Mouse (Mus musculus): ENCODE measurements around the gene Zfr. TPM values are rescaled to one million over a fixed set of nuclear protein-coding genes. Genes with fewer than 3 reads are reported as not detected.
"Not testable (repeated sequence)": the region's sequence is repeated elsewhere in the genome, so short reads cannot be mapped to it uniquely, and the experiment has no call there.

The Zfr gene
- polyA plus RNA-seq, 2 experiments = 91.6 to 160 TPM

DNA sequence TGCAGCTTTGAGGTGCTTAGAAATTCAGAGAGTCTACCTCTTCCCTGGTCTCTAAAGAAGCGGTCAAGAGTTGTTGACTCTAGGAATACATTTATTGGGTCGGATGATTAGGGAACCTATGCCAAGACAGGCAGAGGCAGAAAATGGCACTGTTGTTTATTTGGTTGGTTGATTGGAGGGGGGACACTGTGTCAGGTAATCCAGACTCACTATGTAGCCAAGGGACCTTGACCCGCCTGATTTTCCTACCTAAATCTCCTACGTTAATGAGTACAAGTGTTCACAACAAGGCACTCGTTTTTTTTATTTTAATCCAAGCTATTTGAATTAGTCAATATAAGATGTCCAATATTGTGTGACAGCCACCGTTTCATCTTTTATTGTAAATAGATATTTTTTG, 79.7 kb downstream of the Zfr start:
- no peak for DNase-seq (ENCODE audit: low spot score)

GRCm38 (mm10) chr15:12200021-12200420, 82.4 kb downstream of the Zfr start:
- peaks cover 16% of the 10 kb centered on the region for H3K4me1 ChIP-seq (ENCODE audit: control insufficient read depth, insufficient read depth, low read length)
- DNase-seq (ENCODE audit: low spot score) = no peak
- no peaks in the 10 kb centered on the region for H3K9me3 ChIP-seq (ENCODE audit: control insufficient read depth, low read length)
- no peak for ATAC-seq (ENCODE audit: low FRiP score, low read depth)
- H3K9ac ChIP-seq (ENCODE audit: low read depth, low read length, severe bottlenecking) = no peak overlapping the region
- H3K4me3 ChIP-seq (replicated peaks; ENCODE audit: low read length) = no peak overlapping the region
- no peak overlapping the region for H3K4me2 ChIP-seq (replicated peaks; ENCODE audit: low read depth, low read length, severe bottlenecking)
- TF ChIP-seq POLR2A (IDR thresholded peaks at IDR 0.05; ENCODE audit: borderline replicate concordance, extremely low read depth, insufficient read depth, insufficient read length) = no peak
- no peaks in the 10 kb centered on the region for H3K36me3 ChIP-seq (ENCODE audit: control insufficient read depth, insufficient read depth, low read length)
- no peaks in the 10 kb centered on the region for H3K27me3 ChIP-seq (ENCODE audit: control insufficient read depth, insufficient read depth, low read length)
- no peak overlapping the region for H3K27ac ChIP-seq (replicated peaks; ENCODE audit: low read depth, low read length)
- WGBS = 90% methylated on average over 7 of the region's 7 CpGs

More for the DNA sequence above, 79.7 kb downstream of the Zfr start:
- WGBS = 88% methylated on average over 6 of the region's 6 CpGs
- Histone ChIP-seq H3K9ac (ENCODE audit: low read depth, low read length, severe bottlenecking) (no peak overlapping the region), H3K36me3 (ENCODE audit: control insufficient read depth, insufficient read depth, low read length) (no peaks in the 10 kb centered on the region), H3K4me2 (replicated peaks; ENCODE audit: low read depth, low read length, severe bottlenecking) (no peak overlapping the region), H3K4me3 (replicated peaks; ENCODE audit: low read length) (no peak overlapping the region), H3K27ac (replicated peaks; ENCODE audit: low read depth, low read length) (no peak overlapping the region), H3K27me3 (ENCODE audit: control insufficient read depth, insufficient read depth, low read length) (no peaks in the 10 kb centered on the region), H3K4me1 (ENCODE audit: control insufficient read depth, insufficient read depth, low read length) (peaks cover 28% of the 10 kb centered on the region), H3K9me3 (ENCODE audit: control insufficient read depth, low read length) (no peaks in the 10 kb centered on the region)
- ATAC-seq (ENCODE audit: low FRiP score, low read depth) = no peak
- TF ChIP-seq POLR2A (IDR thresholded peaks at IDR 0.05; ENCODE audit: borderline replicate concordance, extremely low read depth, insufficient read depth, insufficient read length) = no peak

GRCm38 (mm10) chr15:12201856-12202255, 84.2 kb downstream of the Zfr start:
- ATAC-seq (ENCODE audit: low FRiP score, low read depth) = no peak
- H3K4me2 ChIP-seq (replicated peaks; ENCODE audit: low read depth, low read length, severe bottlenecking) = no peak overlapping the region
- H3K9me3 ChIP-seq (ENCODE audit: control insufficient read depth, low read length) = no peaks in the 10 kb centered on the region
- no peak overlapping the region for H3K4me3 ChIP-seq (replicated peaks; ENCODE audit: low read length)
- no peak overlapping the region for H3K27ac ChIP-seq (replicated peaks; ENCODE audit: low read depth, low read length)
- TF ChIP-seq POLR2A (IDR thresholded peaks at IDR 0.05; ENCODE audit: borderline replicate concordance, extremely low read depth, insufficient read depth, insufficient read length) = no peak
- H3K4me1 ChIP-seq (ENCODE audit: control insufficient read depth, insufficient read depth, low read length) = peaks cover 19% of the 10 kb centered on the region
- H3K9ac ChIP-seq (ENCODE audit: low read depth, low read length, severe bottlenecking) = no peak overlapping the region
- no peak for DNase-seq (ENCODE audit: low spot score)
- H3K27me3 ChIP-seq (ENCODE audit: control insufficient read depth, insufficient read depth, low read length) = no peaks in the 10 kb centered on the region
- H3K36me3 ChIP-seq (ENCODE audit: control insufficient read depth, insufficient read depth, low read length) = no peaks in the 10 kb centered on the region

GRCm38 (mm10) chr15:12202456-12202855, 84.8 kb downstream of the Zfr start:
- Histone ChIP-seq H3K36me3 (ENCODE audit: control insufficient read depth, insufficient read depth, low read length) (no peaks in the 10 kb centered on the region), H3K9me3 (ENCODE audit: control insufficient read depth, low read length) (no peaks in the 10 kb centered on the region), H3K4me3 (replicated peaks; ENCODE audit: low read length) (no peak overlapping the region), H3K4me2 (replicated peaks; ENCODE audit: low read depth, low read length, severe bottlenecking) (no peak overlapping the region), H3K4me1 (ENCODE audit: control insufficient read depth, insufficient read depth, low read length) (peaks cover 20% of the 10 kb centered on the region), H3K9ac (ENCODE audit: low read depth, low read length, severe bottlenecking) (no peak overlapping the region), H3K27me3 (ENCODE audit: control insufficient read depth, insufficient read depth, low read length) (no peaks in the 10 kb centered on the region), H3K27ac (replicated peaks; ENCODE audit: low read depth, low read length) (no peak overlapping the region)
- no peak for DNase-seq (ENCODE audit: low spot score)
- WGBS = 82% methylated on average over 3 of the region's 3 CpGs
- TF ChIP-seq POLR2A (IDR thresholded peaks at IDR 0.05; ENCODE audit: borderline replicate concordance, extremely low read depth, insufficient read depth, insufficient read length) = no peak
- no peak for ATAC-seq (ENCODE audit: low FRiP score, low read depth)

GRCm38 (mm10) chr15:12203008-12203407, 85.4 kb downstream of the Zfr start:
- H3K27me3 ChIP-seq (ENCODE audit: control insufficient read depth, insufficient read depth, low read length); ATAC-seq (ENCODE audit: low FRiP score, low read depth); DNase-seq (ENCODE audit: low spot score); H3K36me3 ChIP-seq (ENCODE audit: control insufficient read depth, insufficient read depth, low read length); H3K9me3 ChIP-seq (ENCODE audit: control insufficient read depth, low read length); H3K4me3 ChIP-seq (replicated peaks; ENCODE audit: low read length); H3K4me2 ChIP-seq (replicated peaks; ENCODE audit: low read depth, low read length, severe bottlenecking); H3K9ac ChIP-seq (ENCODE audit: low read depth, low read length, severe bottlenecking); H3K27ac ChIP-seq (replicated peaks; ENCODE audit: low read depth, low read length): not testable (repeated sequence)
- 95% methylated on average over 5 of the region's 5 CpGs for WGBS
- peaks cover 20% of the 10 kb centered on the region for H3K4me1 ChIP-seq (ENCODE audit: control insufficient read depth, insufficient read depth, low read length)
